Mouse (Mus musculus) neural tube, embryonic 10.5 days (tissue): ENCODE data around the gene Zfx.

Source experiments
- DNase-seq: peaks from one replicate; pipeline ENCODE4 v3.0.0-alpha.2; 2017; ENCODE audit warnings: low spot score; ENCODE audit errors: extremely low spot score

The Zfx gene

GRCm38 (mm10) chrX:94123059-94123839, at the start of gene Zfx:
Zfx (minus strand) TSS chrX:94123702.
- peak; percentile 68 for DNase-seq

- no peak for DNase-seq
Measured at GRCm38 (mm10) chrX:94169348-94169747, 45.8 kb upstream of the Zfx start.

GRCm38 (mm10) chrX:94152251-94152830, 28.8 kb upstream of the Zfx start:
- no peak for DNase-seq

GRCm38 (mm10) chrX:94150471-94150870, 27.0 kb upstream of the Zfx start:
- no peak for DNase-seq

- DNase-seq = no peak
Measured at GRCm38 (mm10) chrX:94142004-94142771, 18.7 kb upstream of the Zfx start.

GRCm38 (mm10) chrX:94140080-94140479, 16.6 kb upstream of the Zfx start:
- no peak for DNase-seq

- DNase-seq = no peak
Measured at GRCm38 (mm10) chrX:94138256-94138655, 14.8 kb upstream of the Zfx start.

- no peak for DNase-seq
Measured at GRCm38 (mm10) chrX:94135084-94135483, 11.6 kb upstream of the Zfx start.

- DNase-seq = no peak
Measured at GRCm38 (mm10) chrX:94133551-94133950, 10.0 kb upstream of the Zfx start.

GRCm38 (mm10) chrX:94132239-94132638, 8.7 kb upstream of the Zfx start:
- DNase-seq = no peak

GRCm38 (mm10) chrX:94129712-94130111, 6.2 kb upstream of the Zfx start:
- no peak for DNase-seq

GRCm38 (mm10) chrX:94125950-94126349, 2.4 kb upstream of the Zfx start:
- DNase-seq = no peak

GRCm38 (mm10) chrX:94122709-94123058, 818 bp downstream of the Zfx start:
- no peak for DNase-seq

GRCm38 (mm10) chrX:94121866-94122708, 1.4 kb downstream of the Zfx start:
- DNase-seq = peak; percentile 81

GRCm38 (mm10) chrX:94121161-94121856, 2.2 kb downstream of the Zfx start:
- peak; percentile 16 for DNase-seq

- DNase-seq = no peak
Measured at GRCm38 (mm10) chrX:94118350-94118749, 5.2 kb downstream of the Zfx start.

GRCm38 (mm10) chrX:94115882-94116281, 7.6 kb downstream of the Zfx start:
- DNase-seq = no peak

GRCm38 (mm10) chrX:94105964-94106363, 17.5 kb downstream of the Zfx start:
- no peak for DNase-seq

GRCm38 (mm10) chrX:94102938-94103337, 20.6 kb downstream of the Zfx start:
- no peak for DNase-seq

- no peak for DNase-seq
Measured at GRCm38 (mm10) chrX:94100561-94100960, 22.9 kb downstream of the Zfx start.

GRCm38 (mm10) chrX:94091001-94091400, 32.5 kb downstream of the Zfx start:
- no peak for DNase-seq
